17 mouse cellular contexts compared by ENCODE assay signal in genomic region chr14:57246575-57246974, GRCm38 (mm10).
"Had no signal": no experiment of that assay in that cellular context is flagged by ENCODE, and none has a peak within 500 bp of the region (broad histone marks: within the 10 kb centered on the region; RNA-seq: fewer than 3 reads in every experiment).

No protein-coding gene starts in this region.

- ATAC-seq: intestine, embryonic 15.5 days; liver, embryonic 12.5 days had no signal

- H3K9me3 ChIP-seq: intestine, embryonic 15.5 days; kidney, embryonic 15.5 days; limb, embryonic 15.5 days; liver, embryonic 12.5 days; lung, embryonic 15.5 days; megakaryocyte, embryonic 14.5 days; neural tube, embryonic 12.5 days had no signal

- H3K27ac ChIP-seq: intestine, embryonic 15.5 days; kidney, embryonic 15.5 days; left cerebral cortex, adult 2 months; limb, embryonic 15.5 days; liver, embryonic 12.5 days; lung, embryonic 15.5 days; macrophage; neural tube, embryonic 12.5 days; stomach, postnatal 0 days had no signal

- H3K36me3 ChIP-seq: intestine, embryonic 15.5 days; kidney, embryonic 15.5 days; limb, embryonic 15.5 days; liver, embryonic 12.5 days; lung, embryonic 15.5 days; neural tube, embryonic 12.5 days had no signal

- DNase-seq: kidney, adult 18-20 months; kidney, postnatal 25 days; lung, postnatal 14 days; right cerebral cortex, postnatal 25 days; thymus, adult 2 months; thymus, postnatal 25 days had no signal

- H3K4me1 ChIP-seq: kidney, embryonic 15.5 days; liver, embryonic 12.5 days; lung, embryonic 15.5 days; megakaryocyte, embryonic 14.5 days; neural tube, embryonic 12.5 days had no signal

- H3K27me3 ChIP-seq: intestine, embryonic 15.5 days; kidney, embryonic 15.5 days; limb, embryonic 15.5 days; liver, embryonic 12.5 days; lung, embryonic 15.5 days; neural tube, embryonic 12.5 days had no signal

- H3K4me3 ChIP-seq: intestine, embryonic 15.5 days; kidney, embryonic 15.5 days; left cerebral cortex, adult 2 months; limb, embryonic 15.5 days; liver, embryonic 12.5 days; lung, embryonic 15.5 days; megakaryocyte, embryonic 14.5 days; neural tube, embryonic 12.5 days had no signal

- H3K4me2 ChIP-seq: intestine, embryonic 15.5 days; kidney, embryonic 15.5 days; limb, embryonic 15.5 days; liver, embryonic 12.5 days; lung, embryonic 15.5 days; midbrain, embryonic 11.5 days; neural tube, embryonic 12.5 days had no signal

- H3K9ac ChIP-seq: intestine, embryonic 15.5 days; kidney, embryonic 15.5 days; limb, embryonic 15.5 days; liver, embryonic 12.5 days; lung, embryonic 15.5 days; neural tube, embryonic 12.5 days had no signal
